Comparison of ENCODE assay signal across 7 mouse cellular contexts in genomic region chr7:70505671-70506181, GRCm38 (mm10).
DNase-seq lines count a peak whose midpoint lies in the region; ATAC-seq and TF ChIP-seq lines count a peak whose summit lies in the region.

No protein-coding gene starts in this region.

- H3K4me1 ChIP-seq in kidney, adult 2 months (ENCODE audit: control insufficient read depth, insufficient read depth, low read length), result peaks cover 15% of the 10 kb centered on the region
- H3K4me1 ChIP-seq in lung, embryonic 16.5 days (replicated peaks; ENCODE audit: control insufficient read depth, insufficient read depth, low read length), result peaks cover 11% of the 10 kb centered on the region
- no peaks in the 10 kb centered on the region for H3K4me1 ChIP-seq in midbrain, embryonic 15.5 days

- peak overlapping the region; percentile 65 for H3K27ac ChIP-seq in kidney, adult 2 months (ENCODE audit: insufficient read depth, low read depth, low read length)
- no peak overlapping the region; the same call in 1 of the 2 replicates for H3K27ac ChIP-seq in lung, embryonic 16.5 days (ENCODE audit: low read length)
- no peak overlapping the region for H3K27ac ChIP-seq in midbrain, embryonic 15.5 days

- H3K4me3 ChIP-seq in kidney, adult 2 months (ENCODE audit: insufficient read depth, low read depth, low read length), result no peak overlapping the region
- H3K4me3 ChIP-seq in lung, embryonic 16.5 days (ENCODE audit: low read length), result no peak overlapping the region
- H3K4me3 ChIP-seq in midbrain, embryonic 15.5 days, result no peak overlapping the region

- peak; percentile 16 to 24 for DNase-seq in adrenal gland, adult 18-20 months (ENCODE audit: low spot score in 2 of 2)
- DNase-seq in adrenal gland, postnatal 14 days, result peak; percentile 61
- DNase-seq in kidney, adult 2 months, result peak; percentile 92
- no peak for DNase-seq in c-Kit-positive CD71-positive TER-119-positive erythroid progenitor cells, embryonic 14.5 days (ENCODE audit: low spot score)
- DNase-seq in layer of hippocampus, adult 8-10 months (ENCODE audit: low spot score in 2 of 2), result no peak

- no peaks in the 10 kb centered on the region for H3K27me3 ChIP-seq in kidney, adult 2 months (replicated peaks; ENCODE audit: control insufficient read depth, insufficient read depth, low read length)
- H3K27me3 ChIP-seq in lung, embryonic 16.5 days (ENCODE audit: control insufficient read depth, insufficient read depth, low read depth, low read length), result no peaks in the 10 kb centered on the region
- no peaks in the 10 kb centered on the region for H3K27me3 ChIP-seq in midbrain, embryonic 15.5 days (replicated peaks)

- 26% methylated on average over 7 of the region's 7 CpGs for WGBS in kidney, adult 2 months
- WGBS in lung, embryonic 16.5 days, result 9% methylated on average over 7 of the region's 7 CpGs
- 26% methylated on average over 7 of the region's 7 CpGs for WGBS in midbrain, embryonic 15.5 days

- H3K4me2 ChIP-seq in lung, embryonic 16.5 days (ENCODE audit: low read depth, low read length), result no peak overlapping the region
- no peak overlapping the region for H3K4me2 ChIP-seq in midbrain, embryonic 15.5 days

- H3K9ac ChIP-seq in lung, embryonic 16.5 days (ENCODE audit: low read length), result no peak overlapping the region
- no peak overlapping the region for H3K9ac ChIP-seq in midbrain, embryonic 15.5 days

- no peak for TF ChIP-seq CTCF in kidney, adult 2 months (conservative IDR thresholded peaks at IDR 0.05; ENCODE audit: insufficient read depth, insufficient read length, low read depth, low read length)

- ATAC-seq in lung, embryonic 16.5 days (ENCODE audit: low read depth), result peak; percentile 84
- no peak for ATAC-seq in midbrain, embryonic 15.5 days (replicated peaks)

- no peaks in the 10 kb centered on the region for H3K9me3 ChIP-seq in lung, embryonic 16.5 days (ENCODE audit: control insufficient read depth, low read length)
- H3K9me3 ChIP-seq in midbrain, embryonic 15.5 days, result no peaks in the 10 kb centered on the region

- H3K36me3 ChIP-seq in kidney, adult 2 months (ENCODE audit: control insufficient read depth, insufficient read depth, low read length), result no peaks in the 10 kb centered on the region
- H3K36me3 ChIP-seq in lung, embryonic 16.5 days (ENCODE audit: control insufficient read depth, insufficient read depth, low read length), result no peaks in the 10 kb centered on the region
- H3K36me3 ChIP-seq in midbrain, embryonic 15.5 days (replicated peaks), result no peaks in the 10 kb centered on the region

- no peak for TF ChIP-seq POLR2A in kidney, adult 2 months (IDR thresholded peaks at IDR 0.05; ENCODE audit: low read depth, low read length)

Comparison
In these comparisons a context has a peak if more than half of its experiments do, and no peak if none do; other contexts are left out.
1. DNase-seq: peak in adrenal gland, adult 18-20 months (2 of 2), adrenal gland, postnatal 14 days (single experiment) and kidney, adult 2 months (single experiment); none in c-Kit-positive CD71-positive TER-119-positive erythroid progenitor cells, embryonic 14.5 days (single experiment) and layer of hippocampus, adult 8-10 months (0 of 2).